Mouse (Mus musculus) midbrain, postnatal 0 days (tissue): ENCODE data around the gene Defb33. TPM values are rescaled to one million over a fixed set of nuclear protein-coding genes. Genes with fewer than 3 reads are reported as not detected.

ENCODE experiments used
- ATAC-seq: fragments of 200-750 bp; cut with Nextera tagmentation; 2 replicates; pipeline ENCODE4 v1.8.0; 2017; ENCODE audit warnings: moderate number of reproducible peaks, mild to moderate bottlenecking, moderate TSS enrichment, moderate library complexity; ENCODE audit not compliant: low FRiP score
- DNase-seq: peaks from one replicate; pipeline ENCODE4 v3.0.0-alpha.2; 2015; ENCODE audit warnings: low spot score
- H3K27ac ChIP-seq: fragments of 300-500 bp; sonication (generic); 2 replicates; pipeline ENCODE4 v1.5.1; 2014; ENCODE audit warnings: low read depth, mild to moderate bottlenecking, low read length, mixed read lengths
- H3K27me3 ChIP-seq: fragments of 300-500 bp; sonication (generic); 2 replicates; pipeline ENCODE4 v1.6.1; 2014; ENCODE audit warnings: low read length, control low read depth, mixed read lengths; ENCODE audit not compliant: insufficient read depth
- H3K36me3 ChIP-seq: fragments of 300-500 bp; sonication (generic); 2 replicates; pipeline ENCODE4 v1.6.1; 2014; ENCODE audit warnings: low read length, control low read depth, mixed read lengths; ENCODE audit not compliant: insufficient read depth
- H3K4me1 ChIP-seq: fragments of 300-500 bp; sonication (generic); 2 replicates; pipeline ENCODE4 v1.6.1; 2014; ENCODE audit warnings: mild to moderate bottlenecking, control low read depth, antibody characterized with exemption, low read length, mixed read lengths; ENCODE audit not compliant: insufficient read depth
- H3K4me2 ChIP-seq: fragments of 300-500 bp; sonication (generic); 2 replicates; pipeline ENCODE4 v1.6.1; 2014; ENCODE audit warnings: low read depth, mild to moderate bottlenecking, low read length, mixed read lengths; ENCODE audit not compliant: poor library complexity, severe bottlenecking
- H3K4me3 ChIP-seq: fragments of 300-500 bp; sonication (generic); 2 replicates; pipeline ENCODE4 v1.5.1; 2014; ENCODE audit warnings: low read depth, mild to moderate bottlenecking, low read length, moderate library complexity
- H3K9ac ChIP-seq: fragments of 300-500 bp; sonication (generic); replicated peaks from 2 replicates; pipeline ENCODE4 v1.6.1; 2014; ENCODE audit warnings: mild to moderate bottlenecking, low read length, moderate library complexity, mixed read lengths; ENCODE audit not compliant: poor library complexity, severe bottlenecking
- H3K9me3 ChIP-seq: fragments of 300-500 bp; sonication (generic); 2 replicates; pipeline ENCODE4 v1.6.1; 2016; ENCODE audit warnings: low read length, control low read depth
- CTCF ChIP-seq: IDR thresholded peaks from 2 replicates; pipeline ENCODE4 v1.5.1; 2016; ENCODE audit warnings: antibody characterized with exemption, mild to moderate bottlenecking
- WGBS: fragments of 180-500 bp; shearing (Covaris S2); extraction: QIAGEN DNeasy Blood & Tissue Kit; methylation state at CpG from one replicate; pipeline ENCODE4 v1.1.7; 2014; 5-methylcytosine and 5-hydroxymethylcytosine counted together
- polyA plus RNA-seq: library from polyadenylated mRNA; unstranded; fragments of >200 nt; fragmentation: Nextera tagmentation; extraction: Ambion mirVana; gene quantifications from 2 replicates; pipeline ENCODE4 v1.2.1, GENCODE M21; 2015
- total RNA-seq: library from RNA; depleted of rRNA; stranded (reverse); fragments of >200 nt; gene quantifications from 2 replicates; pipeline ENCODE4 v1.2.3, GENCODE M21; 2014; rRNA removed

Gene Defb33
- total and polyA plus RNA-seq, 2 experiments from 2014 or later, result not detected

GRCm38 (mm10) chr8:20921971-20922370 is 29.5 kb downstream of the Defb33 start, which contains the start of gene Gm6040:
Gm6040 (minus strand) TSS chr8:20922071.
- ATAC-seq, result no peak

GRCm38 (mm10) chr8:20944610-20945009 is 52.1 kb downstream of the Defb33 start, which contains the start of gene AY761185:
AY761185 (minus strand) TSS chr8:20944710.
- Histone ChIP-seq H3K4me3 (no peak within 1 kb of the TSS), H3K4me2 (no peak within 1 kb of the TSS), H3K4me1 (no peaks in the 10 kb centered on the region), H3K9me3 (peaks cover 9% of the 10 kb centered on the region; the same call in 1 of the 2 replicates), H3K27me3 (no peaks in the 10 kb centered on the region), H3K9ac (no peak within 1 kb of the TSS), H3K27ac (no peak within 1 kb of the TSS), H3K36me3 (no peaks in the 10 kb centered on the region)
- TF ChIP-seq CTCF, result no peak
- DNase-seq (no peak), ATAC-seq (no peak)
- 75% methylated on average over 3 of the region's 3 CpGs for WGBS

More at GRCm38 (mm10) chr8:20921971-20922370, 29.5 kb downstream of the Defb33 start, which contains the start of gene Gm6040:
- Histone ChIP-seq H3K36me3 (no peaks in the 10 kb centered on the region), H3K9ac (no peak within 1 kb of the TSS), H3K4me1 (no peaks in the 10 kb centered on the region), H3K4me2 (no peak within 1 kb of the TSS), H3K27me3 (no peaks in the 10 kb centered on the region), H3K27ac (no peak within 1 kb of the TSS), H3K4me3 (no peak within 1 kb of the TSS), H3K9me3 (peaks cover 25% of the 10 kb centered on the region)
- TF ChIP-seq CTCF, result no peak
- WGBS, result 70% methylated on average over 3 of the region's 3 CpGs
- no peak for DNase-seq

Other genes starting within 250 kb of the Defb33 start
- gene Gm15056, start 10.0 kb downstream of the Defb33 start, total RNA-seq, result not detected in 2 replicates
- gene Gm15056, start 10.0 kb downstream of the Defb33 start, polyA plus RNA-seq, result not detected in 2 replicates
- gene Gm6040, start 29.4 kb downstream of the Defb33 start, total RNA-seq, result not detected in 2 replicates
- not detected in 2 replicates for gene Gm6040, start 29.4 kb downstream of the Defb33 start, polyA plus RNA-seq
- not detected in 2 replicates for gene AY761185, start 52.0 kb downstream of the Defb33 start, total RNA-seq
- gene AY761185, start 52.0 kb downstream of the Defb33 start, polyA plus RNA-seq, result not detected in 2 replicates
- gene Defa21, start 132.9 kb downstream of the Defb33 start, total RNA-seq, result not detected in 2 replicates
- not detected in 2 replicates for gene Defa21, start 132.9 kb downstream of the Defb33 start, polyA plus RNA-seq
- not detected in 2 replicates for gene Defa23, start 162.4 kb downstream of the Defb33 start, total RNA-seq
- not detected in 2 replicates for gene Defa23, start 162.4 kb downstream of the Defb33 start, polyA plus RNA-seq
- gene Defa35, start 172.4 kb downstream of the Defb33 start, total RNA-seq, result not detected in 2 replicates
- not detected in 2 replicates for gene Defa35, start 172.4 kb downstream of the Defb33 start, polyA plus RNA-seq
- not detected in 2 replicates for gene Defa25, start 191.8 kb downstream of the Defb33 start, total RNA-seq
- not detected in 2 replicates for gene Defa25, start 191.8 kb downstream of the Defb33 start, polyA plus RNA-seq
- gene Gm14851, start 203.4 kb downstream of the Defb33 start, total RNA-seq, result not detected in 2 replicates
- gene Gm14851, start 203.4 kb downstream of the Defb33 start, polyA plus RNA-seq, result not detected in 2 replicates
- gene Defa30, start 242.0 kb downstream of the Defb33 start, total RNA-seq, result not detected in 2 replicates
- not detected in 2 replicates for gene Defa30, start 242.0 kb downstream of the Defb33 start, polyA plus RNA-seq